Mouse (Mus musculus) forebrain, embryonic 14.5 days (tissue): ENCODE data around the gene Pla2g6. TPM values are rescaled to one million over a fixed set of nuclear protein-coding genes. Genes with fewer than 3 reads are reported as not detected.

Source experiments
- ATAC-seq: fragments of 200-750 bp; cut with Nextera tagmentation; 2 replicates; pipeline ENCODE4 v1.8.0; 2017; ENCODE audit warnings: mild to moderate bottlenecking, moderate library complexity
- DNase-seq: peaks from one replicate; pipeline ENCODE4 v3.0.0-alpha.2; 2015; ENCODE audit warnings: low spot score
- H3K27ac ChIP-seq: fragments of 300-500 bp; sonication (generic); 2 replicates; pipeline ENCODE4 v1.5.1; 2014; ENCODE audit warnings: low read depth, mild to moderate bottlenecking, control low read depth, low read length, moderate library complexity
- H3K27me3 ChIP-seq: fragments of 300-500 bp; sonication (generic); replicated peaks from 2 replicates; pipeline ENCODE4 v1.6.1; 2014; ENCODE audit warnings: low read length, control low read depth, mixed read lengths; ENCODE audit not compliant: control insufficient read depth, insufficient read depth
- H3K36me3 ChIP-seq: fragments of 300-500 bp; sonication (generic); 2 replicates; pipeline ENCODE4 v1.6.1; 2014; ENCODE audit warnings: low read length, control low read depth; ENCODE audit not compliant: control insufficient read depth, insufficient read depth
- H3K4me1 ChIP-seq: fragments of 300-500 bp; sonication (generic); 2 replicates; pipeline ENCODE4 v1.6.1; 2014; ENCODE audit warnings: antibody characterized with exemption, low read length, control low read depth; ENCODE audit not compliant: control insufficient read depth, insufficient read depth
- H3K4me2 ChIP-seq: fragments of 300-500 bp; sonication (generic); 2 replicates; pipeline ENCODE4 v1.6.1; 2014; ENCODE audit warnings: mild to moderate bottlenecking, control low read depth, low read length
- H3K4me3 ChIP-seq: fragments of 300-500 bp; sonication (generic); 2 replicates; pipeline ENCODE4 v1.5.1; 2014; ENCODE audit warnings: low read depth, low read length, control low read depth
- H3K9ac ChIP-seq: fragments of 300-500 bp; sonication (generic); 2 replicates; pipeline ENCODE4 v1.6.1; 2014; ENCODE audit warnings: mild to moderate bottlenecking, low read length, control low read depth, moderate library complexity
- H3K9me3 ChIP-seq: fragments of 300-500 bp; sonication (generic); replicated peaks from 2 replicates; pipeline ENCODE4 v1.6.1; 2016; ENCODE audit warnings: low read length, control low read depth, mixed read lengths; ENCODE audit not compliant: control insufficient read depth
- WGBS: fragments of 180-500 bp; shearing (Covaris S2); extraction: QIAGEN DNeasy Blood & Tissue Kit; methylation state at CpG from one replicate; pipeline ENCODE4 v1.1.7; 2014; 5-methylcytosine and 5-hydroxymethylcytosine counted together
- polyA plus RNA-seq: library from polyadenylated mRNA; unstranded; fragments of >200 nt; fragmentation: Nextera tagmentation; extraction: Ambion mirVana; gene quantifications from 2 replicates; pipeline ENCODE4 v1.2.1, GENCODE M21; 2014

Pla2g6 gene
- polyA plus RNA-seq, 1 experiment from 2014 or later = 14.0 TPM

DNA sequence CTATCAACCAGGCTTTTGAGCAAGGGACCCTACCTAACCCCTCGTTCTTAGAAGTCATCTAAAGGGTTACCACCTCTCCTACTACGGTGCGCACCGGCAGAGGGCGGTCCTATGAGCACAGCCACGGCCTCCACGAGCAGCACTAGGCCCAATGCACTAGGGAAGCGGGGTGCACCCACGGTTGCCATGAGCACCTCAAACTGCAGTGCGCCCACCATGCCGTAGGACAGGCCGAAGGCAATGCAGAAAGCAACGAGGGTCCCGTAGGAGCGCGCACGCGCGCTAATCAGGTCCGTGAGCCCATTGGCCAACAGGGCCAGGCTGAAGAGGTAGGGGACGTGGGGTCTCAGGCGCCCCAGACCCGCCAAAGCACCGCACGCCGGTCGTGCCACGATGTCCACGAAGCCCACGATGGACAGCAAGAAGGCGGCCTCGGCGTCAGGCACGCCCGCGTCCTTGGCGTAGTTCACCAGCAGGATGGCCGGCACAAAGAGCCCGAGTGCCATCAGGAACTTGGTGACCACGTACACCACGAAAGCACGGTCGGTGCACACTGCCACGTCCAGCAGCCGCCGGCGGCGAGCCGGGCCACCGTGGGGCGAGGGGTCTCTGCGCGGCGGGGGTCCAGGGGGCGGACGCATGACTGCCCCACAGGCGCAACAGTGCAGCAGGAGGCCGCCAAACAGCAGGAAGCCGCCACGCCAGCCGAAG lies 76.3 kb downstream of the Pla2g6 start:
- peaks cover 27% of the 10 kb centered on the region for H3K27me3 ChIP-seq
- peak overlapping the region; percentile 62 for H3K4me2 ChIP-seq
- WGBS = 2% methylated on average over 51 of the region's 61 CpGs
- ATAC-seq = peak; percentile 44
- H3K4me1 ChIP-seq = peaks cover 7% of the 10 kb centered on the region
- no peak overlapping the region for H3K27ac ChIP-seq
- peak overlapping the region; percentile 47 for H3K9ac ChIP-seq
- peak overlapping the region; percentile 28 for H3K4me3 ChIP-seq
- DNase-seq = peak; percentile 32
- H3K36me3 ChIP-seq = peaks cover 19% of the 10 kb centered on the region
- no peaks in the 10 kb centered on the region for H3K9me3 ChIP-seq

DNA sequence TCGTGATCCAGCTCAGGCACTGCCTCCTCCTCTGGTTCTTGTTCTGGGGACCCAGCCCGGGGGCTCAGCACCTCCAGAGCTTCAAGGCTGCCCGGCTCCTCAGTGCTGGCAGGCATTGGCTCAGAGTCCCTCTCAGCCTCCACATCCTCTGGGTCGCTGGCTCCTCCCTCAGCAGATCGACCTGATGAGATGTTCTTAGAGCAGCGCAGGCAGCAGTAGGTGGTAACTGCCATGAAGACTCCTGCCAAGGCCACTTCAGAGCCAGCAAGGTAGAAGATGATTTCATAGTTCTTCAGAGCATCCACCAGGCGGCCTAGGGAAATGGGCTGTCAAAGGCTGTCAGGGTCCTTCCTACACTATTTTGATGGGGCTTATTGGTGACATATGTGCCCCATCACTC lies 77.0 kb downstream of the Pla2g6 start:
- H3K4me3 ChIP-seq = no peak overlapping the region
- no peak overlapping the region for H3K4me2 ChIP-seq
- peaks cover 26% of the 10 kb centered on the region for H3K36me3 ChIP-seq
- DNase-seq = no peak
- no peak overlapping the region for H3K27ac ChIP-seq
- H3K9ac ChIP-seq = no peak overlapping the region
- no peaks in the 10 kb centered on the region for H3K9me3 ChIP-seq
- H3K27me3 ChIP-seq = peaks cover 27% of the 10 kb centered on the region
- 55% methylated on average over 7 of the region's 7 CpGs for WGBS
- peaks cover 7% of the 10 kb centered on the region for H3K4me1 ChIP-seq
- ATAC-seq = no peak

GRCm38 (mm10) chr15:79250236-79250635 lies 78.0 kb downstream of the Pla2g6 start:
- DNase-seq (no peak), ATAC-seq (no peak)
- Histone ChIP-seq H3K27ac (no peak overlapping the region), H3K4me1 (peaks cover 7% of the 10 kb centered on the region), H3K4me2 (no peak overlapping the region), H3K9me3 (no peaks in the 10 kb centered on the region), H3K9ac (no peak overlapping the region), H3K27me3 (peaks cover 27% of the 10 kb centered on the region), H3K36me3 (peaks cover 36% of the 10 kb centered on the region), H3K4me3 (no peak overlapping the region)
- WGBS = 79% methylated on average over 2 of the region's 2 CpGs

- ATAC-seq = no peak
These were observed 82.9 kb downstream of the Pla2g6 start for GRCm38 (mm10) chr15:79245321-79245720.

DNA sequence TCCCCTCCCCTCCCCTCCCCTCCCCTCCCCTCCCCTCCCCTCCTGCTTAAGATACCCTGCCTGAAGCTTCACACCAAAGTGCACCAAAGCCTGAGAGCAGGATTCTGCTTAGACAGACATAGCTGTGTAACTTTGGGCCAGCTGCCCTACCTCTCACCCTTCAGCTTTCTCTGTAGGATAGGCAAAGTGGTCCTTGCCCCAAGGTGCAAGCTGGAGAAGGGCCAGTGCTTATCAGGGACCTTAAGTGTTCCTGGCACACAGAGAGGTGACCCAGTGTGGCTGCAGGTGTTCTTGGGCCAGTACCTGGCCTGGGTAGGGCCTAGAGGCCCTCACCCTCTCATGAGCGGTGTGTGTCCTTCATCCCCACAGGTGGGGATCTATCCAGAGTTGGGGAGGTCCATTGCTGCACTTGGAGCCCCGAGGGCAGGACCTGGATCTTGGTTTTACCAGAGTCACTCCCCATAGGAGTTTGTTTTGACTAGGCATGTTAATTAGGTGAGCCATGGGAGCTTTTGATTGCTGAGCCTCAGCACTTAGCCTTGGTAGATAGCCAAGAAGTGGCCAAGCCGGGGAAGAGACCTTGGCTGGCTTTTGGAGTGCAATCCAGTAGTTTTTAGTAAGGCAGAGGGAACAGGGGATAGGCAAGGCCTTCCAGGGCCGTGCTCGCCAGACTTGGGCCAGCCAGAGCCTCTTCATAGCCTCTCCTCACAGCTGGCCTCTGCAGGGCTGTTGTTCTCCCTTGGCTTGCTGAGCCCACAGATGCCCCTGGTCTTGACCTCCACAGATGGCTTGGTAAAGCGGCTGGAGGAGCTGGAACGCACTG lies 83.9 kb downstream of the Pla2g6 start:
- DNase-seq = no peak
- no peaks in the 10 kb centered on the region for H3K27me3 ChIP-seq
- H3K36me3 ChIP-seq = peaks cover 67% of the 10 kb centered on the region
- no peaks in the 10 kb centered on the region for H3K9me3 ChIP-seq
- no peak overlapping the region for H3K9ac ChIP-seq
- no peaks in the 10 kb centered on the region for H3K4me1 ChIP-seq
- 84% methylated on average over 7 of the region's 7 CpGs for WGBS
- no peak overlapping the region for H3K27ac ChIP-seq
- H3K4me3 ChIP-seq = no peak overlapping the region
- no peak overlapping the region for H3K4me2 ChIP-seq
- ATAC-seq = no peak

More at GRCm38 (mm10) chr15:79245321-79245720, 82.9 kb downstream of the Pla2g6 start:
- H3K9ac ChIP-seq = no peak overlapping the region
- no peak overlapping the region for H3K27ac ChIP-seq
- no peaks in the 10 kb centered on the region for H3K9me3 ChIP-seq
- H3K4me2 ChIP-seq = no peak overlapping the region
- no peaks in the 10 kb centered on the region for H3K27me3 ChIP-seq
- peaks cover 60% of the 10 kb centered on the region for H3K36me3 ChIP-seq
- H3K4me3 ChIP-seq = no peak overlapping the region
- DNase-seq = no peak
- 95% methylated on average over 3 of the region's 3 CpGs for WGBS
- H3K4me1 ChIP-seq = no peaks in the 10 kb centered on the region

DNA sequence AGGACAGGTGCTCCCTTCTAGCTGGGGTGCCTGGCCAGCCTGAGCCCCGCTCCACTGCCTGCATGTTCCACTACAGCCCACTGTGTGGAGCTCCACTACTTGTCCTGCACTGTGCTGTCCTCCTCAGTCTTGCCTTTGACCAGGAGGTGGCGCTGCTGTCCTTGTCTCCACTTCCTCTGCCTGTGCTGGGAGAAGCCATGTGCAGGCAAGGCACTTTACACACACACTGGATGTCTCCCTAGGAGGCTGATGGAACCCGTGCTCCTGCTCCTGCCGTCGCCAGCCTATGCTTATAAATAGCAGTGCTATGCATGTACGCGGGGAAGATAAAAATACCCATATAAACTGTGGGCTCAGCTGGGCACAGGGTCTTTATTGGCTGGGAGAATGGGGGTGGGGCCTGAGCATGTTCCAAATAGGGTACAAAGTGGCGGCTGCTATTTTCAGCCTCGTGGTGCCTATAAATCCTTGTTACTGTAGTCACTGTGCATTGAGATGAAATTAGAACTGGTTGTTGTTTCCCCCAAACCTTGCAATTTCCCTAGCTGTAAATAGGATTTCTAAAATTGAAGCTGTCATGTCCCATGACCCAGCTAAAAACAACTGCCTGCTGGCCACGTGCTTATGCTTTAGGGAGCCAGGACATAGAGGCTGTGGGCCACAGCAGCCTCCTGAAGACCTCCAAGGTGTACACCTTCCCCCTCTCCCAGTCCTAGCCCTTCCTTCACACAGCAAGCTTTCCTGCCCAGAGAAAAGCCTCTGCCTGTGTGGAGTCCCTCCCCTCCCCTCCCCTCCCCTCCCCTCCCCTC lies 84.8 kb downstream of the Pla2g6 start:
- H3K27me3 ChIP-seq = no peaks in the 10 kb centered on the region
- H3K4me3 ChIP-seq = no peak overlapping the region
- ATAC-seq = peak; percentile 99
- H3K36me3 ChIP-seq = peaks cover 67% of the 10 kb centered on the region
- H3K4me1 ChIP-seq = no peaks in the 10 kb centered on the region
- H3K4me2 ChIP-seq = 0 out of 2 replicates have a peak overlapping the region, but pooled peaks have one; percentile 14
- no peaks in the 10 kb centered on the region for H3K9me3 ChIP-seq
- WGBS = 21% methylated on average over 10 of the region's 10 CpGs
- H3K27ac ChIP-seq = peak overlapping the region; percentile 52; the same call in 1 of the 2 replicates
- H3K9ac ChIP-seq = no peak overlapping the region
- DNase-seq = peak; percentile 97

DNA sequence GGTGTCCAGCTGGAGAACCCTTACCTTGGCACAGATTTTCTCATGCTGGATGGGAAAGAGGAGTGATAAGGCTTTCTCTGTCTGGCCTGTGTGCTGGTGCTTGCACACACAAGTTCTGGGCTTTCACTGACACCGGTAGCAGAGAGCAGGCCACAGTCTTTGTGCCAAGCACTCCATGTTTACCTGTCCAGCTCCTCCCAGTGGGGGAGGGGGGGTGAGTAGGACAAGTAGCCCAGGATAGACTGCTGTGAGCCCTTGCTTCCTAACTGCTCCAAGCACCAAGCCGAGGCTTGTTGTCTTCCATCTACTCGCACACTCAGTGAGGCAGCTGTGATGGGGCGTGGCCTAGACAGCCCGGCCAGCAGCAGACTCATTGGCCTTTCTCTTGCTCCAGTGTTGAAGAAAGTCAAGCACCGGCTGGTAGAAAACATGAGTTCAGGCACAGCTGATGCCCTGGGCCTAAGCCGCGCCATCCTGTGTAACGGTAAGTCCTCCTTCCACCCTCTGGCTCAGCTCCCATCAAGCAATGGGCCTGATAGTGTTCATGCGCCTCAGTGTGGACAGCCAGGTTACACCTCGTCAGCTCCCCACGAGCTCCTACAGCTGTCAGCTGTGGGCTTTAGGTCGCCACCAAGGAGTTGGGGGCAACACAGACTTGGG lies 85.5 kb downstream of the Pla2g6 start:
- Histone ChIP-seq H3K36me3 (peaks cover 68% of the 10 kb centered on the region), H3K4me1 (no peaks in the 10 kb centered on the region), H3K27ac (no peak overlapping the region), H3K4me3 (no peak overlapping the region), H3K4me2 (no peak overlapping the region), H3K27me3 (no peaks in the 10 kb centered on the region), H3K9me3 (no peaks in the 10 kb centered on the region), H3K9ac (no peak overlapping the region)
- 75% methylated on average over 13 of the region's 13 CpGs for WGBS
- ATAC-seq = no peak
- DNase-seq = no peak

GRCm38 (mm10) chr15:79238036-79238435 lies 90.2 kb downstream of the Pla2g6 start:
- 80% methylated on average over 6 of the region's 6 CpGs for WGBS
- no peak for ATAC-seq
- Histone ChIP-seq H3K4me1 (no peaks in the 10 kb centered on the region), H3K4me3 (no peak overlapping the region), H3K36me3 (peaks cover 71% of the 10 kb centered on the region), H3K4me2 (no peak overlapping the region), H3K27ac (no peak overlapping the region), H3K9me3 (no peaks in the 10 kb centered on the region), H3K27me3 (no peaks in the 10 kb centered on the region), H3K9ac (no peak overlapping the region)
- no peak for DNase-seq
